8 mouse cellular contexts compared by ENCODE assay signal in the genomic region with DNA sequence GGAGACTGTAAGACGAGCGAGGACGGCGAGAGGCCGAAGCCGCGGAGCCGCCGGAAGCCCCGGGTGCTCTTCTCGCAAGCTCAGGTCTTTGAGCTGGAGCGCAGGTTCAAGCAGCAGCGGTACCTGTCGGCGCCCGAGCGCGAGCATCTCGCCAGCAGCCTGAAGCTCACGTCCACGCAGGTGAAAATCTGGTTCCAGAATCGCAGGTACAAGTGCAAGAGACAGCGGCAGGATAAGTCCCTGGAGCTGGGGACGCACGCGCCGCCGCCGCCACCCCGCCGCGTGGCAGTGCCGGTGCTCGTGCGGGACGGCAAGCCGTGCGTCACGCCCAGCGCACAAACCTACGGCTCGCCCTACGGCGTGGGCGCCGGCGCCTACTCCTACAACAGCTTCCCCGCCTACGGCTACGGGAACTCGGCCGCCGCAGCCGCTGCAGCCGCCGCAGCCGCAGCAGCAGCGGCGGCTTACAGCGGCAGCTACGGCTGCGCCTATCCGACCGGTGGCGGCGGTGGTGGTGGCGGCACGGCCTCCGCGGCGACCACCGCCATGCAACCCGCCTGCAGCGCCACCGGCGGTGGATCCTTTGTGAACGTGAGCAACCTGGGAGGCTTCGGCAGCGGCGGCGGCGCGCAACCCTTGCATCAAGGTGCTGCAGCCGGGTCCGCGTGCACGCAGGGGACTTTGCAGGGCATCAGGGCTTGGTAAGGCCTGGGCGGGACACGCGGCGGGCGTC. TPM values are rescaled to one million over a fixed set of nuclear protein-coding genes. Genes with fewer than 3 reads are reported as not detected.
DNase-seq lines count a peak whose midpoint lies in the region; ATAC-seq and TF ChIP-seq lines count a peak whose summit lies in the region.

No protein-coding gene starts in this region.

- TF ChIP-seq POLR2A in thymus, adult 2 months (IDR thresholded peaks at IDR 0.05; ENCODE audit: control insufficient read depth, extremely low read depth, insufficient read depth, low read length, poor library complexity) = no peak
- no peak for TF ChIP-seq POLR2A in limb, embryonic 14.5 days (IDR thresholded peaks at IDR 0.05; ENCODE audit: borderline replicate concordance, extremely low read depth, insufficient read depth, insufficient read length)
- no peak for TF ChIP-seq POLR2A in small intestine, adult 2 months (IDR thresholded peaks at IDR 0.05; ENCODE audit: low read depth, low read length)

- no peak for TF ChIP-seq CTCF in thymus, adult 2 months (IDR thresholded peaks at IDR 0.05; ENCODE audit: borderline replicate concordance, control insufficient read depth, extremely low read depth, insufficient read depth, low read length, poor library complexity)
- TF ChIP-seq CTCF in small intestine, adult 2 months (IDR thresholded peaks at IDR 0.05; ENCODE audit: extremely low read depth, insufficient read length, insufficient replicate concordance, low read depth, low read length) = no peak

- no peaks in the 10 kb centered on the region for H3K9me3 ChIP-seq in forebrain, embryonic 14.5 days (replicated peaks; ENCODE audit: control insufficient read depth, low read length)
- no peaks in the 10 kb centered on the region for H3K9me3 ChIP-seq in limb, embryonic 14.5 days (ENCODE audit: control insufficient read depth, low read length)

- WGBS in thymus, adult 2 months = 1% methylated on average over 92 of the region's 92 CpGs
- under 1% methylated on average over 89 of the region's 92 CpGs for WGBS in forebrain, embryonic 14.5 days
- WGBS in limb, embryonic 14.5 days = under 1% methylated on average over 64 of the region's 92 CpGs
- under 1% methylated on average over 92 of the region's 92 CpGs for WGBS in small intestine, adult 2 months

- no peaks in the 10 kb centered on the region for H3K36me3 ChIP-seq in thymus, adult 2 months (ENCODE audit: control insufficient read depth, insufficient read depth, low read length)
- H3K36me3 ChIP-seq in forebrain, embryonic 14.5 days (ENCODE audit: control insufficient read depth, insufficient read depth, low read length) = no peaks in the 10 kb centered on the region
- H3K36me3 ChIP-seq in limb, embryonic 14.5 days (ENCODE audit: control insufficient read depth, insufficient read depth, low read length) = no peaks in the 10 kb centered on the region
- peaks cover 4% of the 10 kb centered on the region; the same call in 1 of the 2 replicates for H3K36me3 ChIP-seq in small intestine, adult 2 months (ENCODE audit: control insufficient read depth, insufficient read depth, low read length)

- H3K9ac ChIP-seq in forebrain, embryonic 14.5 days (ENCODE audit: low read length) = peak overlapping the region; percentile 69
- no peak overlapping the region for H3K9ac ChIP-seq in limb, embryonic 14.5 days (ENCODE audit: low read depth, low read length, severe bottlenecking)

- H3K27ac ChIP-seq in thymus, adult 2 months (ENCODE audit: control insufficient read depth, insufficient read depth, low read length) = no peak overlapping the region
- peak overlapping the region; percentile 52; the same call in 1 of the 2 replicates for H3K27ac ChIP-seq in forebrain, embryonic 14.5 days (ENCODE audit: low read depth, low read length)
- H3K27ac ChIP-seq in limb, embryonic 14.5 days (replicated peaks; ENCODE audit: low read depth, low read length) = no peak overlapping the region
- H3K27ac ChIP-seq in small intestine, adult 2 months (ENCODE audit: insufficient read depth, low read depth, low read length) = peak overlapping the region; percentile 65

- peak overlapping the region; percentile 66 for H3K4me2 ChIP-seq in forebrain, embryonic 14.5 days (ENCODE audit: low read length)
- H3K4me2 ChIP-seq in limb, embryonic 14.5 days (replicated peaks; ENCODE audit: low read depth, low read length, severe bottlenecking) = peak overlapping the region; percentile 50

- peak; percentile 22 for ATAC-seq in forebrain, embryonic 14.5 days
- ATAC-seq in limb, embryonic 14.5 days (ENCODE audit: low FRiP score, low read depth) = no peak
- no peak for ATAC-seq in cerebellum, adult (ENCODE audit: insufficient number of reproducible peaks, low FRiP score, low TSS enrichment)

- H3K4me3 ChIP-seq in thymus, adult 2 months (ENCODE audit: control insufficient read depth, insufficient read depth, low read length) = 0 out of 2 replicates have a peak overlapping the region, but pooled peaks have one; percentile 9
- H3K4me3 ChIP-seq in forebrain, embryonic 14.5 days (ENCODE audit: low read depth, low read length) = peak overlapping the region; percentile 44
- H3K4me3 ChIP-seq in limb, embryonic 14.5 days (replicated peaks; ENCODE audit: low read length) = peak overlapping the region; percentile 32
- H3K4me3 ChIP-seq in small intestine, adult 2 months (ENCODE audit: low read depth, low read length) = peak overlapping the region; percentile 59

- peak; percentile 15 for DNase-seq in thymus, adult 2 months
- DNase-seq in thymus, adult 18-20 months = no peak
- peak; percentile 60 for DNase-seq in forebrain, embryonic 14.5 days (ENCODE audit: low spot score)
- DNase-seq in limb, embryonic 14.5 days (ENCODE audit: low spot score) = no peak
- DNase-seq in urinary bladder, postnatal 36 days (ENCODE audit: low spot score in 2 of 2) = no peak
- no peak for DNase-seq in layer of hippocampus, adult 9-10 months (ENCODE audit: low spot score)

- H3K27me3 ChIP-seq in thymus, adult 2 months (ENCODE audit: control insufficient read depth, insufficient read depth, low read length) = peaks cover 69% of the 10 kb centered on the region; the same call in 1 of the 2 replicates
- H3K27me3 ChIP-seq in forebrain, embryonic 14.5 days (replicated peaks; ENCODE audit: control insufficient read depth, insufficient read depth, low read length) = peaks cover 61% of the 10 kb centered on the region
- H3K27me3 ChIP-seq in limb, embryonic 14.5 days (ENCODE audit: control insufficient read depth, insufficient read depth, low read length) = peaks cover 100% of the 10 kb centered on the region
- peaks cover 92% of the 10 kb centered on the region for H3K27me3 ChIP-seq in small intestine, adult 2 months (ENCODE audit: control insufficient read depth, insufficient read depth, low read length)

- H3K4me1 ChIP-seq in thymus, adult 2 months (replicated peaks; ENCODE audit: control insufficient read depth, insufficient read depth, low read length) = peaks cover 12% of the 10 kb centered on the region; the same call in 1 of the 2 replicates
- H3K4me1 ChIP-seq in forebrain, embryonic 14.5 days (ENCODE audit: control insufficient read depth, insufficient read depth, low read length) = peaks cover 12% of the 10 kb centered on the region
- H3K4me1 ChIP-seq in limb, embryonic 14.5 days (ENCODE audit: control insufficient read depth, insufficient read depth, low read length) = peaks cover 7% of the 10 kb centered on the region; the same call in 1 of the 2 replicates
- peaks cover 17% of the 10 kb centered on the region for H3K4me1 ChIP-seq in small intestine, adult 2 months (ENCODE audit: control insufficient read depth, insufficient read depth, insufficient read length, low read length)

RNA-seq across cellular contexts. Expression of gene Nkx2-3, which starts 2.4 kb away (rescaled TPM):
- not detected in 2 replicates for polyA plus RNA-seq in thymus, adult 2 months (2012; rRNA removed)
- polyA plus RNA-seq in forebrain, embryonic 14.5 days (2014; fragmentation: Nextera tagmentation; extraction: Ambion mirVana) = 4.1 and 4.6 TPM in 2 replicates
- polyA plus RNA-seq in limb, embryonic 14.5 days (2012; rRNA removed) = 0.05 TPM in 1 of 2 replicates, not detected in the other
- not detected in 2 replicates for polyA plus RNA-seq in limb, embryonic 14.5 days (2014; fragmentation: Nextera tagmentation; extraction: Ambion mirVana)
- polyA plus RNA-seq in small intestine, adult 2 months (2012; rRNA removed) = 12.3 and 24.9 TPM in 2 replicates

Comparison
In these comparisons a context has a peak if more than half of its experiments do, and no peak if none do; other contexts are left out.
1. DNase-seq: peak in thymus, adult 2 months (single experiment) and forebrain, embryonic 14.5 days (single experiment); none in thymus, adult 18-20 months (0 of 2), limb, embryonic 14.5 days (single experiment), urinary bladder, postnatal 36 days (0 of 2) and layer of hippocampus, adult 9-10 months (single experiment).
2. H3K27ac ChIP-seq: peak in forebrain, embryonic 14.5 days (single experiment) and small intestine, adult 2 months (single experiment); none in thymus, adult 2 months (single experiment) and limb, embryonic 14.5 days (single experiment).
3. H3K4me3 ChIP-seq: peak in every context shown above with its lines; median percentile 59 in small intestine, adult 2 months; 44 in forebrain, embryonic 14.5 days; 32 in limb, embryonic 14.5 days; 9 in thymus, adult 2 months.